In genomic region chr1:90927929-90928574, GRCm38 (mm10) we compare ENCODE assay signal across 8 mouse cellular contexts. TPM values are rescaled to one million over a fixed set of nuclear protein-coding genes. Genes with fewer than 3 reads are reported as not detected.
DNase-seq lines count a peak whose midpoint lies in the region; ATAC-seq and TF ChIP-seq lines count a peak whose summit lies in the region.

No protein-coding gene starts in this region.

- WGBS in liver, embryonic 12.5 days (ENCODE audit: insufficient replicate concordance) = 3% methylated on average over 23 of the region's 23 CpGs
- WGBS in liver, postnatal 0 days (ENCODE audit: insufficient replicate concordance) = 3% methylated on average over 23 of the region's 23 CpGs
- WGBS in embryonic facial prominence, embryonic 13.5 days = 1% methylated on average over 23 of the region's 23 CpGs
- WGBS in limb, embryonic 10.5 days = 2% methylated on average over 23 of the region's 23 CpGs
- 2% methylated on average over 23 of the region's 23 CpGs for WGBS in neural tube, embryonic 13.5 days

- H3K36me3 ChIP-seq in liver, embryonic 12.5 days = no peaks in the 10 kb centered on the region
- no peaks in the 10 kb centered on the region for H3K36me3 ChIP-seq in liver, postnatal 0 days (replicated peaks; ENCODE audit: insufficient read depth, low read length)
- H3K36me3 ChIP-seq in embryonic facial prominence, embryonic 13.5 days = no peaks in the 10 kb centered on the region
- no peaks in the 10 kb centered on the region for H3K36me3 ChIP-seq in limb, embryonic 10.5 days
- no peaks in the 10 kb centered on the region for H3K36me3 ChIP-seq in neural tube, embryonic 13.5 days

- no peak for TF ChIP-seq EP300 in liver, postnatal 0 days (IDR thresholded peaks at IDR 0.05; ENCODE audit: low read depth)

- H3K9me3 ChIP-seq in liver, embryonic 12.5 days (replicated peaks) = no peaks in the 10 kb centered on the region
- H3K9me3 ChIP-seq in liver, postnatal 0 days (ENCODE audit: low read length) = no peaks in the 10 kb centered on the region
- H3K9me3 ChIP-seq in embryonic facial prominence, embryonic 13.5 days = no peaks in the 10 kb centered on the region
- H3K9me3 ChIP-seq in limb, embryonic 10.5 days (replicated peaks) = no peaks in the 10 kb centered on the region
- no peaks in the 10 kb centered on the region for H3K9me3 ChIP-seq in neural tube, embryonic 13.5 days

- DNase-seq in liver, postnatal 0 days = no peak
- DNase-seq in limb, embryonic 10.5 days (ENCODE audit: low spot score) = peak; percentile 44
- no peak for DNase-seq in MN1 (ENCODE audit: low spot score)
- DNase-seq in left cerebral cortex, postnatal 10 days (ENCODE audit: extremely low spot score in 1 of 2, low spot score in 2 of 2) = no peak
- no peak for DNase-seq in thymus, postnatal 10 days (ENCODE audit: low spot score in 2 of 2)

- no peak for TF ChIP-seq CTCF in liver, postnatal 0 days (IDR thresholded peaks at IDR 0.05; ENCODE audit: low read depth)

- H3K4me2 ChIP-seq in liver, embryonic 12.5 days = peak overlapping the region; percentile 55
- no peak overlapping the region for H3K4me2 ChIP-seq in liver, postnatal 0 days (ENCODE audit: low read depth, low read length)
- peak overlapping the region; percentile 89 for H3K4me2 ChIP-seq in embryonic facial prominence, embryonic 13.5 days
- peak overlapping the region; percentile 51 for H3K4me2 ChIP-seq in neural tube, embryonic 13.5 days

- peaks cover 23% of the 10 kb centered on the region for H3K27me3 ChIP-seq in liver, embryonic 12.5 days (replicated peaks)
- H3K27me3 ChIP-seq in liver, postnatal 0 days (ENCODE audit: insufficient read depth, low read length) = peaks cover 8% of the 10 kb centered on the region
- peaks cover 11% of the 10 kb centered on the region; the same call in 1 of the 2 replicates for H3K27me3 ChIP-seq in embryonic facial prominence, embryonic 13.5 days
- peaks cover 17% of the 10 kb centered on the region for H3K27me3 ChIP-seq in limb, embryonic 10.5 days (ENCODE audit: low read depth, poor library complexity, severe bottlenecking)
- H3K27me3 ChIP-seq in neural tube, embryonic 13.5 days = peaks cover 12% of the 10 kb centered on the region

- no peak for ATAC-seq in liver, embryonic 12.5 days
- ATAC-seq in liver, postnatal 0 days = no peak
- 0 out of 2 replicates have a peak, but pooled peaks have one; percentile 64 for ATAC-seq in embryonic facial prominence, embryonic 13.5 days (ENCODE audit: insufficient number of reproducible peaks, insufficient read depth, low FRiP score, low TSS enrichment, low read depth)
- ATAC-seq in neural tube, embryonic 13.5 days (ENCODE audit: low read depth) = peak; percentile 47; the same call in 1 of the 2 replicates

- peak overlapping the region; percentile 17 for H3K4me3 ChIP-seq in liver, embryonic 12.5 days
- no peak overlapping the region for H3K4me3 ChIP-seq in liver, postnatal 0 days (ENCODE audit: low read depth, low read length)
- peak overlapping the region; percentile 43 for H3K4me3 ChIP-seq in embryonic facial prominence, embryonic 13.5 days
- H3K4me3 ChIP-seq in limb, embryonic 10.5 days = peak overlapping the region; percentile 45
- H3K4me3 ChIP-seq in neural tube, embryonic 13.5 days = peak overlapping the region; percentile 23; the same call in 1 of the 2 replicates

- no peak overlapping the region for H3K9ac ChIP-seq in liver, embryonic 12.5 days
- H3K9ac ChIP-seq in liver, postnatal 0 days (replicated peaks) = no peak overlapping the region
- H3K9ac ChIP-seq in embryonic facial prominence, embryonic 13.5 days = peak overlapping the region; percentile 68
- peak overlapping the region; percentile 31; the same call in 1 of the 2 replicates for H3K9ac ChIP-seq in neural tube, embryonic 13.5 days

- H3K27ac ChIP-seq in liver, embryonic 12.5 days = no peak overlapping the region
- no peak overlapping the region for H3K27ac ChIP-seq in liver, postnatal 0 days (ENCODE audit: low read depth)
- H3K27ac ChIP-seq in embryonic facial prominence, embryonic 13.5 days = peak overlapping the region; percentile 60
- H3K27ac ChIP-seq in limb, embryonic 10.5 days = peak overlapping the region; percentile 43; the same call in 1 of the 2 replicates
- H3K27ac ChIP-seq in neural tube, embryonic 13.5 days (replicated peaks) = no peak overlapping the region

- H3K4me1 ChIP-seq in liver, embryonic 12.5 days = no peaks in the 10 kb centered on the region
- peaks cover 4% of the 10 kb centered on the region for H3K4me1 ChIP-seq in liver, postnatal 0 days (ENCODE audit: insufficient read depth)
- peaks cover 18% of the 10 kb centered on the region for H3K4me1 ChIP-seq in embryonic facial prominence, embryonic 13.5 days
- H3K4me1 ChIP-seq in limb, embryonic 10.5 days = peaks cover 11% of the 10 kb centered on the region
- H3K4me1 ChIP-seq in neural tube, embryonic 13.5 days (replicated peaks) = peaks cover 10% of the 10 kb centered on the region

- intact Hi-C loops in left cerebral cortex, postnatal 10 days (cut with DNase I) = no loop called here

RNA-seq across cellular contexts. Expression of gene Mlph, which starts 13.2 kb away (rescaled TPM):
- 0.05 TPM in 1 of 2 replicates, not detected in the other for polyA plus RNA-seq in liver, embryonic 12.5 days (2016; fragmentation: Nextera tagmentation; extraction: Ambion mirVana)
- 0.06 TPM in 1 of 2 replicates, not detected in the other for polyA plus RNA-seq in liver, postnatal 0 days (2015; fragmentation: Nextera tagmentation; extraction: Ambion mirVana)
- polyA plus RNA-seq in embryonic facial prominence, embryonic 13.5 days (2015; fragmentation: Nextera tagmentation; extraction: Ambion mirVana) = 0.60 and 0.65 TPM in 2 replicates
- polyA plus RNA-seq in limb, embryonic 10.5 days (2016; fragmentation: Nextera tagmentation; extraction: Ambion mirVana) = 0.06 and 0.51 TPM in 2 replicates
- polyA plus RNA-seq in neural tube, embryonic 13.5 days (2015; fragmentation: Nextera tagmentation; extraction: Ambion mirVana) = 0.10 TPM in 1 of 2 replicates, not detected in the other
- under 1 TPM; 0.63 to 0.88 TPM for total RNA-seq in left cerebral cortex, postnatal 10 days (2021)

RNA-seq across cellular contexts. Expression of gene Prlh, which starts 24.9 kb away (rescaled TPM):
- 0.67 TPM in 1 of 2 replicates, not detected in the other for polyA plus RNA-seq in liver, embryonic 12.5 days (2016; fragmentation: Nextera tagmentation; extraction: Ambion mirVana)
- not detected in 2 replicates for polyA plus RNA-seq in liver, postnatal 0 days (2015; fragmentation: Nextera tagmentation; extraction: Ambion mirVana)
- polyA plus RNA-seq in embryonic facial prominence, embryonic 13.5 days (2015; fragmentation: Nextera tagmentation; extraction: Ambion mirVana) = not detected in 2 replicates
- not detected in 2 replicates for polyA plus RNA-seq in limb, embryonic 10.5 days (2016; fragmentation: Nextera tagmentation; extraction: Ambion mirVana)
- not detected in 2 replicates for polyA plus RNA-seq in neural tube, embryonic 13.5 days (2015; fragmentation: Nextera tagmentation; extraction: Ambion mirVana)
- not detected for total RNA-seq in left cerebral cortex, postnatal 10 days (2021)

RNA-seq across cellular contexts. Expression of gene Rab17, which starts 41.4 kb away (rescaled TPM):
- polyA plus RNA-seq in liver, embryonic 12.5 days (2016; fragmentation: Nextera tagmentation; extraction: Ambion mirVana) = 3.2 and 3.3 TPM in 2 replicates
- 8.2 and 8.6 TPM in 2 replicates for polyA plus RNA-seq in liver, postnatal 0 days (2015; fragmentation: Nextera tagmentation; extraction: Ambion mirVana)
- polyA plus RNA-seq in embryonic facial prominence, embryonic 13.5 days (2015; fragmentation: Nextera tagmentation; extraction: Ambion mirVana) = 1.3 and 1.5 TPM in 2 replicates
- polyA plus RNA-seq in limb, embryonic 10.5 days (2016; fragmentation: Nextera tagmentation; extraction: Ambion mirVana) = 0.34 and 0.69 TPM in 2 replicates
- polyA plus RNA-seq in neural tube, embryonic 13.5 days (2015; fragmentation: Nextera tagmentation; extraction: Ambion mirVana) = 0.17 and 0.21 TPM in 2 replicates
- total RNA-seq in left cerebral cortex, postnatal 10 days (2021) = under 1 TPM in 1 of 2 experiments, not detected in 1; 0.21 TPM

Comparison
In these comparisons a context has a peak if more than half of its experiments do, and no peak if none do; other contexts are left out.
1. ATAC-seq: peak in embryonic facial prominence, embryonic 13.5 days (single experiment) and neural tube, embryonic 13.5 days (single experiment); none in liver, embryonic 12.5 days (single experiment) and liver, postnatal 0 days (single experiment).
2. H3K27ac ChIP-seq: peak in embryonic facial prominence, embryonic 13.5 days (single experiment) and limb, embryonic 10.5 days (single experiment); none in liver, embryonic 12.5 days (single experiment), liver, postnatal 0 days (single experiment) and neural tube, embryonic 13.5 days (single experiment).
3. H3K9ac ChIP-seq: peak in embryonic facial prominence, embryonic 13.5 days (single experiment) and neural tube, embryonic 13.5 days (single experiment); none in liver, embryonic 12.5 days (single experiment) and liver, postnatal 0 days (single experiment).